Mouse (Mus musculus): ENCODE data around the gene Mak. TPM values are rescaled to one million over a fixed set of nuclear protein-coding genes. Genes with fewer than 3 reads are reported as not detected.
A peak's percentile ranks its signal among the peaks of the same experiment; 100 is the strongest.
"Not testable (repeated sequence)": the region's sequence is repeated elsewhere in the genome, so short reads cannot be mapped to it uniquely, and the experiment has no call there.

The Mak gene
- total and polyA plus RNA-seq, 3 experiments: not detected

GRCm38 (mm10) chr13:41000926-41001639 is 78.4 kb downstream of the Mak start, which contains the start of gene Pak1ip1 (continued):
- TF ChIP-seq CTCF (conservative IDR thresholded peaks at IDR 0.05 in 1 of 2, IDR thresholded peaks at IDR 0.05 in 1 of 2; ENCODE audit: low read depth in 2 of 2, low read length in 2 of 2) (no peak), BHLHE40 (IDR thresholded peaks at IDR 0.05; ENCODE audit: low read depth, low read length) (peak; percentile 79), MYC (IDR thresholded peaks at IDR 0.05; ENCODE audit: low read depth, low read length) (peak; percentile 74), MAX (IDR thresholded peaks at IDR 0.05; ENCODE audit: low read length) (peak; percentile 99), SIN3A (IDR thresholded peaks at IDR 0.05; ENCODE audit: low read length) (peak; percentile 95), CHD2 (IDR thresholded peaks at IDR 0.05; ENCODE audit: low read length) (no peak), ZMIZ1 (IDR thresholded peaks at IDR 0.05; ENCODE audit: low read depth, low read length) (peak; percentile 74; the same call in 1 of the 2 replicates), NRF1 (IDR thresholded peaks at IDR 0.05; ENCODE audit: low read depth, low read length) (peak; percentile 44), USF1 (IDR thresholded peaks at IDR 0.05; ENCODE audit: low read depth, low read length) (peak; percentile 91)

- DNase-seq (ENCODE audit: extremely low read depth): peak; percentile 42
- H3K4me1 ChIP-seq (ENCODE audit: control insufficient read depth in 1 of 2, insufficient read depth in 2 of 2): peaks cover 3 to 19% of the 10 kb centered on the region in 2 experiments; a peak in 3 of 4 replicates
- peak overlapping the region; percentile 76 for H3K9ac ChIP-seq (ENCODE audit: insufficient read depth, low read depth)
- no peaks in the 10 kb centered on the region for H3K27me3 ChIP-seq (replicated peaks)
- peak overlapping the region; percentile 92 to 100 (median 98) for H3K4me3 ChIP-seq (replicated peaks in 1 of 3; ENCODE audit: low read depth in 2 of 3, low read length in 2 of 3, poor library complexity in 1 of 3)
- no peaks in the 10 kb centered on the region for H3K9me3 ChIP-seq (replicated peaks; ENCODE audit: low read length)
- no peak for TF ChIP-seq KAT2A (IDR thresholded peaks at IDR 0.05; ENCODE audit: insufficient replicate concordance, low read length)
- no peak for TF ChIP-seq RAD21 (IDR thresholded peaks at IDR 0.05; ENCODE audit: low read depth, low read length)
- no peak for TF ChIP-seq E2F4 (IDR thresholded peaks at IDR 0.05; ENCODE audit: insufficient replicate concordance, low read depth, low read length)
- TF ChIP-seq MYC (IDR thresholded peaks at IDR 0.05; ENCODE audit: low read depth, low read length): peak; percentile 28; the same call in 1 of the 2 replicates
- TF ChIP-seq RCOR1 (conservative IDR thresholded peaks at IDR 0.05; ENCODE audit: low read depth, low read length): no peak
- peak in 1 of 2 experiments; percentile 59; a peak in 2 of 4 replicates for TF ChIP-seq CTCF (conservative IDR thresholded peaks at IDR 0.05 in 1 of 2, IDR thresholded peaks at IDR 0.05 in 1 of 2; ENCODE audit: low read depth in 2 of 2, low read length in 2 of 2)
- TF ChIP-seq POLR2A (IDR thresholded peaks at IDR 0.05; ENCODE audit: low read depth, low read length): no peak; the same call in 1 of the 2 replicates
- no peak for TF ChIP-seq MAZ (IDR thresholded peaks at IDR 0.05; ENCODE audit: low read depth, low read length)
- no peak for TF ChIP-seq NRF1 (IDR thresholded peaks at IDR 0.05; ENCODE audit: low read depth, low read length)
- TF ChIP-seq MXI1 (IDR thresholded peaks at IDR 0.05; ENCODE audit: low read depth, low read length): no peak
- no peak for TF ChIP-seq JUND (conservative IDR thresholded peaks at IDR 0.05; ENCODE audit: low read depth, low read length)
- peak overlapping the region; percentile 83 for H3K4me2 ChIP-seq (ENCODE audit: insufficient read depth, low read depth, poor library complexity, severe bottlenecking)
- dilution Hi-C loops (cut with MboI; ENCODE audit: extremely low pct_ligation_motif_present, extremely low pct_unique_long_range_greater_than_20kb, low sequenced_read_pairs) (no loop called here), in situ Hi-C loops (cut with MboI; ENCODE audit: low pct_ligation_motif_present, low pct_unique_long_range_greater_than_20kb, low sequenced_read_pairs) (loop anchor here (25.0 kb wide), 2 partner anchors 237 to 587 kb away; partner anchors contain the start of gene Smim13)
- peaks cover 31% of the 10 kb centered on the region for H3K79me2 ChIP-seq (replicated peaks; ENCODE audit: control insufficient read depth, extremely low read depth, insufficient read depth, poor library complexity, severe bottlenecking)
- peak overlapping the region; percentile 40 for H3K27ac ChIP-seq (ENCODE audit: insufficient read depth, low read depth)
- H3K36me3 ChIP-seq (replicated peaks in 1 of 2; ENCODE audit: control insufficient read depth in 1 of 2, insufficient read depth in 1 of 2, low read length in 1 of 2): peaks cover 8 to 24% of the 10 kb centered on the region in 2 experiments
Measured at GRCm38 (mm10) chr13:41000140-41000925, 79.2 kb downstream of the Mak start.

GRCm38 (mm10) chr13:40998537-40998936 is 81.0 kb downstream of the Mak start:
- Histone ChIP-seq H3K79me2 (replicated peaks; ENCODE audit: control insufficient read depth, extremely low read depth, insufficient read depth, poor library complexity, severe bottlenecking) (peaks cover 20% of the 10 kb centered on the region), H3K4me1 (ENCODE audit: control insufficient read depth in 1 of 2, insufficient read depth in 2 of 2) (peaks cover 3 to 19% of the 10 kb centered on the region in 2 experiments; a peak in 3 of 4 replicates)
- H3K27me3 ChIP-seq (replicated peaks); H3K4me2 ChIP-seq (ENCODE audit: insufficient read depth, low read depth, poor library complexity, severe bottlenecking); H3K36me3 ChIP-seq (replicated peaks in 1 of 2; ENCODE audit: control insufficient read depth in 1 of 2, insufficient read depth in 1 of 2, low read length in 1 of 2); H3K27ac ChIP-seq (ENCODE audit: insufficient read depth, low read depth); DNase-seq (ENCODE audit: extremely low read depth); H3K9ac ChIP-seq (ENCODE audit: insufficient read depth, low read depth); dilution Hi-C loops (cut with MboI; ENCODE audit: extremely low pct_ligation_motif_present, extremely low pct_unique_long_range_greater_than_20kb, low sequenced_read_pairs); H3K9me3 ChIP-seq (replicated peaks; ENCODE audit: low read length); H3K4me3 ChIP-seq (replicated peaks in 1 of 3; ENCODE audit: low read depth in 2 of 3, low read length in 2 of 3, poor library complexity in 1 of 3); in situ Hi-C loops (cut with MboI; ENCODE audit: low pct_ligation_motif_present, low pct_unique_long_range_greater_than_20kb, low sequenced_read_pairs): not testable (repeated sequence)
